Mouse (Mus musculus) adrenal gland, adult (tissue): ENCODE results near the gene Igfbp3.

Experiments used
- DNase-seq, 2 experiments: peaks; one replicate each; pipeline ENCODE4 v3.0.0; 2022 to 2023; ENCODE audit warnings: low spot score in 1 of 2; ENCODE audit not compliant: inconsistent age in 2 of 2

The Igfbp3 gene

DNA sequence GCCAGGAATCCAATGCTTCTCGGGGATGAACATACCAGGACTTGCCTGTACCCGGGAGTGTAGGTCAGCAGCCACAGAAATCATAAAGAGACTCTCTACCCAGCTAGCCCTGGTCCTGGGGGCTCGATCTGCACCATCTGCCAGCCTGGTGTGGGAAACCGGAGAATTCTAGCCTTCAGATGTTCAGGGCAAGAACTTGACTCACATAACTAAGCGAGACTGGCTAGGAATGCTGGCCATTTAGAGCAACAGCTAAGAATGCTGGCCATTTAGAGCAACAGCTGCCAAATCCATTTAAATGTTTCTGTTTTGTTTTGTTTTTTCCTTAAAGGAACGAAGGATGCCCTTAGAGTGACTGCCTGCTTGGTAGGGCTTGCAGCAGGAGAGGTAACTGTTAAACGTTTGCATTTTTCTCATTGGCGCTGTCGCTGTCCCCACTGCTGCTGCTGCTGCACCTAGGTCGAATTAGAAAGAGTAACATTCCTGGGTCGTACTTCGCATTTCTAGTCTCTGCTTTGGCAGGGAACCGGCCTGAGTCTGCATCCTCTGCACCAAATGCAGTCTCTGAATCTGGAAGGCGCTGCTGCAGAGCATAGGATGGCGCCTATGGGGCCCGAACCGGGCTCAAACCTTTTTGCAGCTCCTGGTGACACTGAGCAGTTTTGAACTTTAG lies 1.5 kb downstream of the Igfbp3 start:
- no peak for DNase-seq

DNA sequence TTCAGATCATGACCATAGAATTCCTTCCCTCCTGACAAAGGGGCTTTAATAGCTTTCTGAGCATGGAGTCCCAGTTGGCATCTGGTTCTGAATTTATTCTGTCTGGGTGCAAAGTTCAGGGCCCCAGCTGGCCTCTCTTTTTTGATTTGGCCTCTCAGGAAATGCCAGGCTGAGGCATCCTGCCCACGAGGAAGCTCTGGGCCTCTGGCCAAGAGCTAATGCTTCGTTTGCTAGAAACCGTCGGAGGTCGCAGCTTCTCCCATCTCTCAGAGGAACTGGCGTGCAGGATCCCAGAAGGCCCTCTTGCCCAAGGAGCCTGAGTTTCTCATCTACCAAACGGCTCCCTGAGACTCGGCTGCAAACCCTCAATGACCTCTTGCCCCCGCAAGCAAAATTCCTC lies 2.5 kb downstream of the Igfbp3 start:
- DNase-seq = peak; percentile 19 to 63

DNA sequence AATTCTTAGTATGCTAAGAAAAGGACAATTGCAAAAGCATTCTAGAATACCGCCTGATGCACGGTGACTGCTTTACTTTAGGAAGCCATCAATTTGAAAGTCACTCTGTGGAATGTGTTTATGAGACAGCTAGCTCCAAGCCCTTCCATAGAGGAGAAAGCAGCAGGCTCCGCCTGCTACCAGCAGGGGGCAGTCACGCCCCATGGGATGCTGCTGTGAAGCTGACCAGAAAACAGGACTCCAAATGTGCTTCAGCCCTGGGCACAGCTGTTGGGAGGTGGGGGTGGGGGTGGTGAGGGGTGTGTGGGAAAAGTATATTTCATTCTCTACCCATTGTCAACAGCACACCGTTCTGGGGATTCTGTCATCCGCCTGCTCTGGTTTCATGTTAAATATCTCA lies 3.4 kb downstream of the Igfbp3 start:
- DNase-seq = peak; percentile 69 to 89

DNA sequence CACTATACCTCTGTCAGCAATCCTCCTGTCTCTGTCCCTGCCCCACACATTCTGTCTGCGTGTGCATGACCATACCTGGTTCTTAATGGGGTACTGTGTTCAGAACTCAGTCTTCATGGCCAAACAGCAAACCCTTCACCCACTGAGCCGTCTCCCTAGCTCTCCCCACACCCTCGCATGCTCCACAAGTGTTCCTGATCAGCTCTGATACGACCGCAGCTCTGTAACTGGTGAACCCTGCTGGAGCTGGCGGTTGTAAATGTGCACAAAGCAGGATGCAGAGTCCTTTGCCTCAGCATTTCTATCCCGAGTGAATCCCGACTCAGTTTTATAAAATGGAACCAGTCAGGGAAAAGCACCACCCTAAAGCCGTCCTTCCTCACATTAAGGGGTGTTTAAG lies 9.9 kb downstream of the Igfbp3 start:
- no peak for DNase-seq

DNA sequence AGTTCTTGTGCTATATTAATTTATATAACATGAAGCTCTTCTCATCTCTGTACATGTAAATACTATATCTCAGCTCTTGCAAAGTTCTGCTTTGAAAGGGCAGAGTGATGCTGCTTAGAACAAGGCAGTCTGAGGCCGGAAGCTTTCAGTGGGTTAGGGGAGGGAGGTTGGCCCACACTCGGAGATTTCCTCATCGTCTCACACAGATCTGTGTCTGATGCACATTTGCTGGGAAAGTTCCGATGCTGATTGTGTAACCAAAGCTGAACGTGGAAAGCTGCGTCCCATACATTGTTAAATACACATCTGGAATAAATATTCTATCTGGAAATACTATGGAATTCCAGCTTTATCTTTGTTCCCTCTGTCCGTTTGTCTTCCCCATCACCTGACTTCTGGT lies 11.5 kb downstream of the Igfbp3 start:
- no peak for DNase-seq

DNA sequence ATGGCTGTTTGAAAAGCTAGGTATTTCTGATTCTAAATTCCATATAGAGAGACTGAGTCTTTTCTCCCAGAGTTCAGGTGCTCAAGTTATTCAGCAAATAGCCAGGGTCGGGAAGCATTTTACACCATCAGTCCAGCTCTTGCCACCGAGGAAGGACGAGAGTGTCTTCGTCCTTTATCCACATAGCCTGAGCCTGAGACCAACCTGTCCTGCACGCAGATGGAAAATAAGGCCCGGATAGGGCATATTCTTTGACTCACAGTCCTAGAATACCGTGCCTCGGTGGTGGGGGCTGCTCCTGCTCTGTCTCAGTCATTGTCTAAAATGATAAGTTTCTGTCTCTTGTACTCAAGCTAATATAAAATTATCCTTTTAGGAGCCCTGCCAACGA lies 13.3 kb downstream of the Igfbp3 start:
- no peak for DNase-seq

DNA sequence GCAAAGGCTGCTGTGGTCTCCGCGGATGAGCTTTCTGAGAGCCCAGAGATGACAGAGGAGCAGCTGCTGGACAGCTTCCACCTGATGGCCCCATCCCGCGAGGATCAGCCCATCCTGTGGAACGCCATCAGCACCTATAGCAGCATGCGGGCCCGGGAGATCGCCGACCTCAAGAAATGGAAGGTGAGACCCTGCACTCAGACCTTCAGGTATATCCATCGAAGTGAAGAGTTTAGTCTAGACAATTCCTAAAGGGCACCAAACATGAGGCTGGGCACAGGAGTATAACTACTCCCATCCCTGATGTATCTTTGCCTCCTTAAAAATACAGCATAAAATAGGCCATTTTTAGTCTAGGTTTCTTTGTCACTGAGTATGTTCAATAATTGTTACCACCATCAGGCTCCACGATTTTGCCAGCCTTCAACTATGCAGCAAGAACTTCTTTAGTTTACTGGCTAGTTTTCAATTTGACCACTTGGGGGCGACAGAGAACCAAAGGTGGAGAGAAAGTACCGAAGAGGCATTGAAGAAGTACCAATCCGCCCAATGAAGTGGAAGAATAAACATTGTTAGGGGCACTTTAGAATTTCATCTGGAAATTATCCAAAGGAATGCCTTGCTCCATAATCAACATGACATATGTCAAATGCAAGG lies 13.9 kb downstream of the Igfbp3 start:
- DNase-seq = peak; percentile 22 to 84

DNA sequence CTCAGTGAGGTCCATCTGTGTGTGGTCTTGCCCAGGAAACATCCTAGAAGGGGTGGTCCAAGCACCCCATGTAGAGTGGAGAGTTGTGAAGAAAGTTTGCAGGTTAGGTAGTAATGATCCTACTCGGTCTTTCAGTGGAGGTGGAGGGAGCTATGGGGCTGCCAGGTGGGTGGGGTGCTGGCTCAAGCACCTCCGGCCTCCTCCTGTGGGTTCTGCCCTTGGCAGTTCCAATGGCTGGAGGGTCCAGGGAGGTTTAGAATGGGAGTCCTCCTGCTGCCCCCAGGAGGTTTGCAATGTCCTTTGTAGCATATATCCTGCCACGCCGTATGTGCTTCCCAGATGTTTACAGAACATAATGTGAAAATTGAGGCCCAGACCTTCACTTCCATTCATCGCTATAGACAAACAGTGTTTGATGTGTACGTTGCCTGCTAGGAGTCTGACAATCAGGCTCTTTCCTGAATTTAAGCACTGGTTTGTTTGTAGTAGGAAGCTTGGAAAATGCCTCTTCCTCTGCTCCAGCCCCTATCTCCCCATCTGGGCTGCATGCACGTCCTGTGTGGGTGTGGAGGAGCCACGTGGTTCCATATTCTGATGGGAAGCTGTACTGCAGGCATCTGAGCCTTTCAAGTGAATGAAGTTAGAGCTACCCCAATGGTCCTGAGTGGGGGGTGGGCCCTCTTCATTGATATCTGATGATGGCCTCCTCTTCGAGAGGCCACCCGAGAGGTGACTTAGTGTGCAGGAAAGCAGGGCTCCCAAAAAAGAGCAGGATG lies 15.1 kb downstream of the Igfbp3 start:
- DNase-seq = no peak

DNA sequence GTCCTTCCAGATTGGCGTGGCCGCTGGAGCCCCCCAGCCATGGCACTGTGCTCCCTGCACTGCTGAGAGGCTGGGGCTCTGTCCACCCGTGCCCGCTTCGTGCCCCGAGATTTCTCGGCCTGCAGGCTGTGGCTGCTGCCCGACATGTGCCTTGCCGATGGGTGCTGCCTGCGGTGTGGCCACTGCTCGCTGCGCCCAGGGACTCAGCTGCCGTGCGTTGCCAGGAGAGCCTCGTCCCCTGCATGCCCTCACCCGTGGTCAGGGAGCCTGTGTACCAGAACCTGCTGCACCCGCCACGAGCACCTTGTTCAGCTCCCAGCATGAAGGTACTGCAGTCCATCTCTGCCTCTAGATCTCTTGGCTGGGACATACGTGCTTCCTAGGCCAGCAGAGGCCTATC lies 15.7 kb downstream of the Igfbp3 start:
- DNase-seq = no peak

DNA sequence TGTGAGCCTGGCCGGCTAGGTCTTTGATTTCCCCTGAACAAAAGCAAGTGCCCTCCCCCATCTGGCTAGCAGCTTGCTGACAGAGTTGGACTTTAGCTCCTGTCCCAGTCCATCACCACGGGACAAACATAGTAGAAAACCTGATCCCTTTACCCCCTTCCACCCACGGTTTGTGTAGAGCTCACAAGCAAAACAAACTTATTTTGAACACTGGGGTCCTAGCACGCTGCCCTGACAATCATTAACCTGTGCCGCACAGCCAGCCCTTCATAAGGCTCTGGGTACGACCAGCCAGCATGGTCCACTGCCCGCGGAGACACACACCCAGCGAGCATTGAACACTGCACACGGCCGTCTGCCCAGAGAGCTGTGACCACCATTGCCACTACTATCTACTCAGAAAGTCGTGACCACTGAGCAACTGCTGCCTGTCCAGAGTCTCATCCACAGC lies 16.2 kb downstream of the Igfbp3 start, which contains the start of gene Igfbp1:
TSS of gene Igfbp1 (plus strand) at position 292 of the 451 bp plus-strand sequence.
- DNase-seq = no peak

DNA sequence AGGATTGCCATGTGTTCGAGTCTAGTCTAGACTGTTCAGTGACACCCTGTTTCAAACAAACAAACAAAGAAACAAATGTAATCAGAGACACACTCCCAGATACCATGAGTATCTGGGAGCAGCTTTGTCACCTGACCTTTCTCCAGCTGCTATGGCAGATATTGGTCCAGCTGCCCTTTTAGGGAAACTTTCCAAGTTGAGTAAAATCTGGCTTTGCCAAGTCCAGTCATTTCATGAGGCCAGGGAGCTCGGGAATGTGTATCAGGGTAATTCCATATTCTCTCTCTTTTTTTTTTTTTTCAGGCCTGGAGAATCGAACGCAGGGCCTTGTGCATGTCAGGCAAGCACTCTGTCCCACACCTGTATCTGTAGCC lies 18.4 kb downstream of the Igfbp3 start:
- no peak for DNase-seq

DNA sequence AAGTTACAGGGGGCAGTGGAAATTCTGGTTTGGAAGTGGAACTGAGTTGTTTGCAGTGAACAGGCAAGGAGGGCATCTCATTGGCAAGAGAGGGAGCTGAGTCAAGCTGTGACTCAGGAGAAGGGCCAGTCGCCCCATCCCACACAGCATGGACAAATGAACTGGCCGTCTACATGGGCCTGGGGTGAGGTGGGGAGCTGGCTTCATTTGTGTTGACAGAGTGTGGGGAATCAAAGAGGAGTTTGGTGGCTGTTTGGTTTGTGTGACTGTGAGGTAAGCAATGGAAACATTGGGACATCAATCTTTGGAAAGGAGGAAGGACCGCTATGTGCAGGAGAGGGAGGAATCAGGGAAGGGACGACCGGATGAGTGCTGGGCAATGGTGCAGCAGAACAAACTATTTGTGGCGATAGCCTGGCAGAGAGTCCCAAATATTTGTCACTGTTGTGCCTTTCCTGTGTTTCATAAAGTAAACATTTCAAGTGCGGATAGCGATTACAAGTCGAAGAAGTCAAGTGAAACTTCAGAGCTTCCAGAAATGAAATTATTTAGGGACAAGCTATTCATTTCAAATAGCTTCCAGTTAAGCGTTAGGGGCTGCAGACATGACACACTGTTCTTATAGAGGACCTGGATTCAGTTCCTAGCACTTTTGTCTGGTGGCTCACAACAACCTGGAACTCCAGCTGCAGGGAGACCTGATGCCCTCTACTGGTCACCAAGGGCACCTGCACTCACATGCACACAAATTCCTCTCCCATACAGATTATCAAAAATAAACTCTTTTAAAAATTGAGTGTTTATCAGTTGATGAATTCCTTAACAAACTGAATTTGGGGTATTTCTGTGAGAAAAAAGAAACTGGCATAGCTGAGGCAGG lies 19.1 kb downstream of the Igfbp3 start:
- DNase-seq = no peak

DNA sequence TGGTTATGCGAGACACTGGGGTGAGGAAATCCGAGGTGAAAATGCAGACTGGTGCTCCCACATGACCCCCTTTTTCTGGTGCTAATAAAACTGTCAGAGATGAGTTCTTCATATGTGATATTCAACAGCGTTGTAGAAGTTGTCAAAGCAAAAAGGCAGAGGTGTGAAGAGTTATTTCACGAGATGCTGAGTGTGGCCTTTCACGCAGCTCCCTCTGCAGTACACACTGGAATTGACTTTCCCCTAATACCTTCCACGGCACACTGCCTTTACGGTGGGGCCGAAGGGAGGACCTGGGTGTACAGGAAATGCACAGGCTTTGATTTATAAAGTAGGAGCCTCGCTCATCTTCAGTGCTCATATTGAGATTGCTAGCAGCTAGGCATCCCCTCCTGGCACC lies 20.6 kb downstream of the Igfbp3 start:
- DNase-seq = no peak

DNA sequence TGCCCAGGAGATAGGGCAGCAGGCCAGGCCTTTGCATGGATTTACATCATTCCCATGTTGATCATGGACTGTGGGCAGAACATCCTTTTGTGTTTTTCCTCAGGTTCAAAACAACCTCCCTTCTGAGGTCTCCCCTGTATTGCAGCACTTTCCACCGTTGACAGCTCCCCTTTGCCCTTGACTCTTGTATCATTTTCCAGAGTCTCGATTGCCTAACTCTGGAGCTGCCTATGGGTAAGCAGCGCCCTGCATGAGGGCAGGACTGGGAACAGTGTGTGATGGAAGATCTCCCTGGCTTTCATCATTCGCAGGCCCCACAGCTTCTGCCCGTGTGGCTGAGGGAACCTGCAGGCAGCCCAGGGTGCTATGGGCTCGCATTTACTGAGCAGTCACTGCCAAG lies 21.0 kb downstream of the Igfbp3 start:
- DNase-seq = no peak

DNA sequence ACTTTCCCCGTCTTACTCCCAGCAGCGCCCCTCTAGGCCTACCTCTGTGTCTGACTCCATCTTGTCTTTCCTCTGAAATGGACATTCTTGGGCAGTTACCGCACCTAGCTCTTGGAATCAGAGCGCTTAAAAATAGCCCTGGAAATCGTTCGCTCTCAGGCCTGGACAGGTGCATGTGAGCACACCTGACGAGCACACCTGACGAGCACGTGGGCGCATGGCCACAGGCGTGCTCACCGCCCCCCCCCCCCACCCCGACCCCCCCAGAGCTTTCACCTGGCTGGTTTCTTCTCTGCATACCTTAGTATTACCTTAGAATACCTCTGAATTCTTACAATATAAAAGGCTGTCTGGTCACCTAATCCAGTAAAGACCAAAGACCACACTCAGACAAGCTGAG lies 25.3 kb downstream of the Igfbp3 start, which contains the start of gene Gm11985:
TSS of gene Gm11985 (minus strand) at position 101 of the 400 bp plus-strand sequence.
- no peak for DNase-seq

DNA sequence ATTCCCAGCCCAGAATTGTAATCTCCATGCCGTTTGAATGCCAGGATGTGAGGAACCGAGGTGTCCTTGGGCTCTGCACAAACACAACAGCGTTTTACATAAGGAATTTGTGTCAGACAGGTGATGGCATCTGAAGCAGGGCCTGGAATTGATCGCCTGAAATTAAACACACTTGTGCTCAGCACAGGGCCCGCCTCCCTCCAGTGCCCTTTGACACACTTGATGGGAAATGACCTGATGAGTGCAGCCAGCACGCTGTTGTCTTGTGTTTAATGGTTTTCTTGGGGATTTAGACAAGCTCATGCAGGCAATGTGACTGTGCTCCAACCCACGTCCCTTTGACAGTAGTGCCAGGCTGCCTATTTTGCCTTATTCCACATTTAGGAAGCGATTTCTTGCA lies 26.3 kb downstream of the Igfbp3 start:
- no peak for DNase-seq

DNA sequence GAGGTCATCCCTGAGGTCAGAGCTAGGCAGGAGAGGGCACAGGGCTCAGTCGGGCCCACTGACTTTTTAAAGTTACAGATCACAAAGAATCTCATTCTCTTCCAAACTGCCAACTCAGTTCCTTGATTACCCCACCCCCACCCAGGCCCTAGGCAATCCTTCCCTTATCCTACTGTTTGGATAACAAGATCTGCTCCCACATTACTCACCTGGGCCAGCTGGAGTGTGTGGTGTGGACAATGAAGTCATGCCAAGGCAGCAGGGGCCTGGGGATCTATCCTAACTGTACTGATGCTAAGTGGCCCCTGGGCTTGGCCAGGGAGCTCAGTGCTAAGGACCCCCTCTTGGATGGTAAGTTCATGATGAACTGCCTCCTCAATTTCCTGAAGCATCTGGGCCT lies 29.3 kb downstream of the Igfbp3 start:
- no peak for DNase-seq

DNA sequence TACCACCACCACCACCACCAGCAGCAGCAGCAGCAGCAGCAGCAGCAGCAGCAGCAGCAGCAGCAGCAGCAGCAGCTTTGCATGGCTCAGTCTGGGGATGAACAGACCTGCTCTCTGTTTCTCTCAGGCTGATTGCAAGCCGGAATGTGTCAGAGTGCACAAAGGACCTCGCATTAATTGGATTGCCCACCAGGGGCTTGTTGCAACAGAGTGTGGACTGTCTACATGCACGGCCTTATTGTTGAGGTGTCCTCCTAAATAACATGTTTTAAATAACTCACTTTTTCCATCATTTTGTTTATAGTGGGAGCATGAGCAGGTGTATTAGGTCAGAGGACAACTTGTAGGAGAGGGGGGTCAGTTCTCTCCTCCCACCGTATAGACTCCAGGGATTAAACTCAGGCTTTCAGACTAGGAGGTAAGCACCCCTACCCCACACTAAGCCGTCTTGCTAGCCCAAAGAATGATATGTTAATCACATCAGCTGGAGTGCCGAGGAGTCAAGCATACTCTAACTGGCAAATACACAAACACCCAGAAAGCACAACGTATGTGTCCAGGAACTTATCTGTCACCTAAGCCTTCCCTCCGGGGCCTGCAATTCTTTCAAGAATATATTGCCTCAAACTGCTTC lies 31.2 kb downstream of the Igfbp3 start:
- DNase-seq = no peak

DNA sequence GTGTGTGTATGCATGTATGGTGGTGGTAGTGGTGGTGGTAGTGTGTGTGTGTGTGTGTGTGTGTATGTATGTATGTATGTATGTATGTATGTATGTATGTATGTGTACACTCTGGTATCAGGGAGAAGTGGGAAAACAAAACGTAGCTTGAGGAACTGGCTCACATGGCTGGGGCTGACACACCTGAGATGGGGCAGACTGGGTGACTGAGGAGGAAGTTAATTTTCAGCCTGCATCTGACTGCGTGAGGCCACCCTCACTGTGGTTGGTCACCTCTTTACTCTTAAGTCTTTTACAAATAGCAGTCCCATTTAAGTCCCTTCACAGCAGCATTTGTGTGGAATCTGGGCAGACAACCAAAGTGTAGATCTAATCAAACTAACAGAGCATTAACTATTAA lies 34.4 kb downstream of the Igfbp3 start:
- DNase-seq = no peak

DNA sequence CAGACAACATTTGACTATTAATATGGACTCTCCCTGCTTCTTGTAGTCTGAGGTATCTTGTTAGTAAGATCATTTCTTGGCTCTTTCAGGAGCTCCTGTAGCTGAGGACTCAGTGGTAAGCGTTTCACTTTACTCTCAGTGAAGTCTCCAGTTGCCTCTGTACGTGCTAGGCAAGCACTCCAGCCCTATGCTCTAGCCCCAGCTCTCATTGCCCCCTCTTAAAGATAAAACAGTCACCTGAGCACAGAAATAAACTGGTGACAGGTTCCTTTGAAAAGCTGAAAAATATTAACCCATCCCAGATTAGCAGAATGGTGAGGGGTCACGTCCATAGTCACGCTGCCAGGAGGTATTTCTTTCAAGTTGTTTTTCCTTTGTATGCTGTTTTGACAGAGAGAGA lies 35.0 kb downstream of the Igfbp3 start:
- DNase-seq = no peak

DNA sequence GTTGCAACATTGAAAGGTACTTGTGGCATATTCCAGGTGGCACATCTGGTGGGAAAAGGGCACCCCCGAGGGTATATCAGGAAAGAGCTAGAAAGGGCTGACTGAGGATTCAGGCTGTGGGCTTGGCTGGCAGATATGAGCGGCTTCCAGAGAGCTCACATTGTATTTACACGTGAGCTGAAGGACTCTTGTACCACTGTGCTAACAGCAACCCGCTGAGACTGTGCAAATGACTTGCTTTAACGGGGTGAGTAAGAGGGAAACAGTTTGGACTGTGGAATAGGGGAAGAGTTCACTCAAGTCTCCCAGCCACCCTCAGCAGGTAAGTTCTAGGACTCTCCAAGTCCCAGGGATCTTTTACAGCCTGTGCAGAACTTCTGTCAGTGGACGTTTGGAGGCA lies 40.1 kb downstream of the Igfbp3 start:
- DNase-seq = no peak
